Mouse (Mus musculus): ENCODE measurements around the gene Ttk.

DNA sequence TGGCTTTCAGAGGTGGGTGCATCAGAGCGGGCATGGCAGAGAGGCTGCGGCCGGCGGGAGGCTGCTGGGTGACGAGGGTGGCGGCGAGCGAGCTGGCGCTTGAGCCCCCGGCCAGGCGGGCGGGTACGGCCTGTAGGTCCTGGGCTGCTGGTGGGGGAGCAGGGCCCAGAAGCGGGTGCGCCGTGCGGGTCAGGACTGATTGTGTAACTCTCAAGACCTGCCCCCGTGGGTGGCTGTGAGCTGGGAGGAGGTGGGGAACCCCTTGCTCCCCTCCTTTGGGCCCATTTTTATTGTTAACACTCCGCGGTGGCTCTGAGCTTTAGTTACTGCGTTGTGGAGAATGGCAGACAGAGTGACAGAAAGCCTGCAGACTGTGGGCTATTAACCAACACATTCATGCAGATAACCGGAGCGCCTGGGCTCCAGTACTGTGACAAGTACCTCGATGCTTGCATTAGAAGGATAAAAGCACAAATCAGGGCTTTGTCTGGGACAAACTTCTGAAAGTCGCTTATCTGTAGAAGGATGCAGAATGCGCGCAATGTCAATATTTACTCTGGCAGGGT, 342 bp downstream of the Ttk start:
- TF ChIP-seq MAX (IDR thresholded peaks at IDR 0.05; ENCODE audit: low read depth) = no peak
- TF ChIP-seq MYOD1 (IDR thresholded peaks at IDR 0.05; ENCODE audit: control insufficient read depth in 1 of 3, insufficient read length in 2 of 3, low read depth in 2 of 3) = no peak
- no peak for TF ChIP-seq POLR2A (IDR thresholded peaks at IDR 0.05; ENCODE audit: insufficient read length, low read depth)
- no peak for TF ChIP-seq MYOG (IDR thresholded peaks at IDR 0.05; ENCODE audit: control insufficient read depth in 1 of 3, insufficient read depth in 1 of 3, insufficient read length in 2 of 3, low read depth in 2 of 3)
- no peak for TF ChIP-seq USF1 (IDR thresholded peaks at IDR 0.05; ENCODE audit: low read depth)
- no peak for TF ChIP-seq CEBPB (IDR thresholded peaks at IDR 0.05; ENCODE audit: insufficient read depth, poor library complexity, severe bottlenecking)
- TF ChIP-seq TCF12 (IDR thresholded peaks at IDR 0.05; ENCODE audit: insufficient read depth, poor library complexity, severe bottlenecking) = no peak
- no peak for TF ChIP-seq REST (IDR thresholded peaks at IDR 0.05; ENCODE audit: insufficient read depth, insufficient read length)
- no peak for TF ChIP-seq E2F4 (IDR thresholded peaks at IDR 0.05; ENCODE audit: insufficient read depth)

Measured in myocyte (in vitro differentiated cells).